Mouse (Mus musculus): ENCODE measurements around the gene Gm10719. TPM values are rescaled to one million over a fixed set of nuclear protein-coding genes. Genes with fewer than 3 reads are reported as not detected.
"Not testable (repeated sequence)": the region's sequence is repeated elsewhere in the genome, so short reads cannot be mapped to it uniquely, and the experiment has no call there.

Gm10719 gene
- polyA plus RNA-seq, 1 experiment from 2014 or later = 0.47 TPM

GRCm38 (mm10) chr9:3015896-3016295 is 1.3 kb upstream of the Gm10719 start:
- not testable (repeated sequence) for H3K27ac ChIP-seq (replicated peaks); H3K9me3 ChIP-seq; ATAC-seq (ENCODE audit: low read depth); H3K4me2 ChIP-seq; H3K27me3 ChIP-seq; H3K4me3 ChIP-seq; H3K36me3 ChIP-seq; H3K9ac ChIP-seq; H3K4me1 ChIP-seq (replicated peaks)
- 75% methylated on average over 6 of the region's 6 CpGs for WGBS

GRCm38 (mm10) chr9:3018944-3019343 is 1.7 kb downstream of the Gm10719 start:
- not testable (repeated sequence) for H3K4me1 ChIP-seq (replicated peaks); ATAC-seq (ENCODE audit: low read depth); H3K9ac ChIP-seq; H3K9me3 ChIP-seq; H3K27me3 ChIP-seq; H3K4me2 ChIP-seq; H3K4me3 ChIP-seq; H3K27ac ChIP-seq (replicated peaks); H3K36me3 ChIP-seq
- 60% methylated on average over 9 of the region's 9 CpGs for WGBS

- not testable (repeated sequence) for H3K4me2 ChIP-seq; H3K27ac ChIP-seq (replicated peaks); H3K36me3 ChIP-seq; H3K9ac ChIP-seq; H3K9me3 ChIP-seq; H3K27me3 ChIP-seq; H3K4me3 ChIP-seq; H3K4me1 ChIP-seq (replicated peaks)
- 76% methylated on average over 17 of the region's 19 CpGs for WGBS
- peak; percentile 73; the same call in 1 of the 2 replicates for ATAC-seq (ENCODE audit: low read depth)
Measured at GRCm38 (mm10) chr9:3019835-3020727, 2.9 kb downstream of the Gm10719 start.

GRCm38 (mm10) chr9:3022316-3023008 is 5.3 kb downstream of the Gm10719 start:
- H3K4me2 ChIP-seq; H3K27me3 ChIP-seq; H3K9me3 ChIP-seq; H3K4me3 ChIP-seq; H3K36me3 ChIP-seq; H3K9ac ChIP-seq; H3K4me1 ChIP-seq (replicated peaks); ATAC-seq (ENCODE audit: low read depth); H3K27ac ChIP-seq (replicated peaks): not testable (repeated sequence)
- 76% methylated on average over 11 of the region's 13 CpGs for WGBS

- H3K9ac ChIP-seq; H3K4me2 ChIP-seq; ATAC-seq (ENCODE audit: low read depth); H3K4me3 ChIP-seq; H3K4me1 ChIP-seq (replicated peaks); H3K27ac ChIP-seq (replicated peaks); H3K36me3 ChIP-seq; H3K9me3 ChIP-seq; H3K27me3 ChIP-seq: not testable (repeated sequence)
- 74% methylated on average over 12 of the region's 13 CpGs for WGBS
Measured at GRCm38 (mm10) chr9:3023312-3023984, 6.2 kb downstream of the Gm10719 start, which contains the start of gene Gm10718. Gene Gm10718 (plus strand): TSS chr9:3023547.

- H3K36me3 ChIP-seq; H3K9me3 ChIP-seq; H3K27ac ChIP-seq (replicated peaks); H3K27me3 ChIP-seq; H3K4me2 ChIP-seq; H3K9ac ChIP-seq; ATAC-seq (ENCODE audit: low read depth); H3K4me1 ChIP-seq (replicated peaks); H3K4me3 ChIP-seq: not testable (repeated sequence)
- 76% methylated on average over 16 of the region's 16 CpGs for WGBS
Measured at GRCm38 (mm10) chr9:3023985-3024648, 6.9 kb downstream of the Gm10719 start.

- not testable (repeated sequence) for H3K27ac ChIP-seq (replicated peaks); ATAC-seq (ENCODE audit: low read depth); H3K27me3 ChIP-seq; H3K9ac ChIP-seq; H3K4me1 ChIP-seq (replicated peaks); H3K4me2 ChIP-seq; H3K4me3 ChIP-seq; H3K36me3 ChIP-seq
- peaks cover 12% of the 10 kb centered on the region for H3K9me3 ChIP-seq
- WGBS = 72% methylated on average over 12 of the region's 12 CpGs
Measured at GRCm38 (mm10) chr9:3024912-3025467, 7.8 kb downstream of the Gm10719 start, which contains the start of gene Gm10717. Gene Gm10717 (plus strand): TSS chr9:3025417.

GRCm38 (mm10) chr9:3025653-3026052 is 8.4 kb downstream of the Gm10719 start:
- H3K4me2 ChIP-seq; H3K4me1 ChIP-seq (replicated peaks); H3K27ac ChIP-seq (replicated peaks); H3K27me3 ChIP-seq; H3K9ac ChIP-seq; H3K4me3 ChIP-seq; H3K36me3 ChIP-seq; ATAC-seq (ENCODE audit: low read depth): not testable (repeated sequence)
- 75% methylated on average over 5 of the region's 6 CpGs for WGBS
- peaks cover 12% of the 10 kb centered on the region for H3K9me3 ChIP-seq

GRCm38 (mm10) chr9:3026136-3026535 is 8.9 kb downstream of the Gm10719 start:
- not testable (repeated sequence) for H3K4me3 ChIP-seq; H3K36me3 ChIP-seq; ATAC-seq (ENCODE audit: low read depth); H3K9ac ChIP-seq; H3K27ac ChIP-seq (replicated peaks); H3K4me2 ChIP-seq; H3K27me3 ChIP-seq; H3K4me1 ChIP-seq (replicated peaks)
- H3K9me3 ChIP-seq = peaks cover 12% of the 10 kb centered on the region
- 76% methylated on average over 5 of the region's 5 CpGs for WGBS

- H3K9ac ChIP-seq; H3K4me2 ChIP-seq; H3K4me3 ChIP-seq; H3K4me1 ChIP-seq (replicated peaks); H3K27me3 ChIP-seq; ATAC-seq (ENCODE audit: low read depth); H3K36me3 ChIP-seq; H3K27ac ChIP-seq (replicated peaks): not testable (repeated sequence)
- 68% methylated on average over 9 of the region's 9 CpGs for WGBS
- H3K9me3 ChIP-seq = peaks cover 12% of the 10 kb centered on the region
Measured at GRCm38 (mm10) chr9:3026741-3027140, 9.5 kb downstream of the Gm10719 start.

- 71% methylated on average over 9 of the region's 9 CpGs for WGBS
Measured at GRCm38 (mm10) chr9:3027200-3027599, 10.0 kb downstream of the Gm10719 start.

More at GRCm38 (mm10) chr9:3027200-3027599, 10.0 kb downstream of the Gm10719 start:
- H3K4me2 ChIP-seq; ATAC-seq (ENCODE audit: low read depth); H3K4me1 ChIP-seq (replicated peaks); H3K27me3 ChIP-seq; H3K27ac ChIP-seq (replicated peaks); H3K4me3 ChIP-seq; H3K36me3 ChIP-seq; H3K9ac ChIP-seq: not testable (repeated sequence)
- H3K9me3 ChIP-seq = peaks cover 12% of the 10 kb centered on the region
